Mouse (Mus musculus): ENCODE results near the gene Cdv3. TPM values are rescaled to one million over a fixed set of nuclear protein-coding genes. Genes with fewer than 3 reads are reported as not detected.

Cdv3 gene
- 246 TPM for polyA plus RNA-seq (2014; fragmentation: Illumina TruSeq; extraction: RNeasy Lipid Tissue Mini Kit (QIAGEN cat#74804))

DNA sequence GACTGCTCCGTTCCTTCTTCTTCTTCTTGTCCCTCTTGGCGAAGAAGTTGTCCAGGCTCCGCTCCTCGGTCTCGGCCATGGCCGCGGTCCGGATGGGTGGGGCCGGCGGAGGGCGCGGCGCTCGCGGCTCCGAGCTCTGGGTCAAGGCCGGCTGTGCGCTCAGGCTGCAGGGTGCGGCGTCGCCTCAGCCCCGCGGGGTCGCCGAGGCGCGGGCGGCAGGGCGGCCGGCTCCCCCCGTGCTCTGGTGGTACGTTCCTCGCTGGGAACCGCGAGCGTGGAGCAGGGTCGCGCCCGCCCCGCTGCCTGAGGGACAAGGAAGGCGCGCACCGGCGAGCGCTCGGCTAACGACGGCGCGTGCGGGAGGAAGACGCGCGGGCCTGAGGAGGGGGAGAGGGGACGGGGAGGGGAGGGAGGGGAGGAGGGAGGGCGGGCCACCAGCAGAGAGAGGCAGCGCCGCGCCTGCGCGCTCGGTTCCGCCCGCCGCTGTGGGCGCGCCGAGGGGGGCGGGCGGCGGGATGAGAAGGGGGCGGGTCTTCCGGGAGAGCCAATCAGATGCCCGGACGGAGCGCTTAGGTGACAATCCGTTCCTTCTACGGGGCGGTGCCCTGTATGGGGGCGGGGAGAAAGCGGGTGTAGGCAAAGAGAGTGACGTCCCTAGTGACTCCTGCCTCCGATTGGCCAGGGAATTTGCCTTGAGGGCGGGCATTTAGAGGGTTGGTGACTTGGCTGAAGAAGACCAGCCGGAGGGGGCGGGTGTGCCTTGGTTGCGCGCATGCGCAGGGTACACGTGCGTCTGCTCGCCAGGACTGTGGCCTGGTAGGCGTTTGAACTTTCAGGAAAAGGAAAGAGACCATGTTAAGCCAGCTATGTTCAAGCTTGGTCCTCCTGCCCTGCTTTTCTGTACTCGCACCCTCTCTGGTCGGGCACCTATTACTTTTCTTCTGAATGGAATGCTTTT is at the start of gene Cdv3:
Gene Cdv3 (minus strand): TSS at position 551 of the 958 bp plus-strand sequence.

DNA sequence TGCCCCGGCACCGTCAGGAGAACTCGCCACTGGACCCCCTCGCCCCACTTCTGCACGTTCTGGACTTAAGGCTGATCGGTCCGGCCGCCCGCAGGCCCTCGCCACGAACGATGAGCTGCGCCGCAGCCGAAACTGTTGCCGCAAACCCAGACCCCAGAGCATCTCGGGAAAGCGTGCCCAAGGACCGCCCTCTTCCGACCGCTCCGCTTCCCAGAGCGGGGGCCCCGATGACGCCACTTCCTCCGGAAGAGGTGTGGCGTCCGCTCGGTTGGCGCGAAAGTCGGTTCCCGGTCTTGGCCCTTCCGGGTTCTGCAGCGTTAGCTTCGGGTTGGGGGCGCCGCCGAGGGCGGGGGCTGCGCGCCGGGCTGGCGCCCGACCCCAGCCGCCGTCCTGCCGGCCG is 60.7 kb downstream of the Cdv3 start, which contains the start of the genes 1300017J02Rik and Topbp1:
Gene 1300017J02Rik (minus strand): TSS at position 156 of the 400 bp plus-strand sequence.
Gene Topbp1 (plus strand): TSS at position 289 of the 400 bp plus-strand sequence.

Other genes with a start within 250 kb of the Cdv3 start
- 11.1 TPM for gene Srprb, start 163.7 kb downstream of the Cdv3 start, polyA plus RNA-seq (2014; fragmentation: Illumina TruSeq; extraction: RNeasy Lipid Tissue Mini Kit (QIAGEN cat#74804))
- gene Gm20425, start 135.5 kb downstream of the Cdv3 start, polyA plus RNA-seq (2014; fragmentation: Illumina TruSeq; extraction: RNeasy Lipid Tissue Mini Kit (QIAGEN cat#74804)): 6.6 TPM
- 146 TPM for gene Trf, start 135.4 kb downstream of the Cdv3 start, polyA plus RNA-seq (2014; fragmentation: Illumina TruSeq; extraction: RNeasy Lipid Tissue Mini Kit (QIAGEN cat#74804))
- gene 1300017J02Rik, start 60.8 kb downstream of the Cdv3 start, polyA plus RNA-seq (2014; fragmentation: Illumina TruSeq; extraction: RNeasy Lipid Tissue Mini Kit (QIAGEN cat#74804)): not detected
- 52.4 TPM for gene Topbp1, start 60.6 kb downstream of the Cdv3 start, polyA plus RNA-seq (2014; fragmentation: Illumina TruSeq; extraction: RNeasy Lipid Tissue Mini Kit (QIAGEN cat#74804))
- gene Bfsp2, start 114.6 kb upstream of the Cdv3 start, polyA plus RNA-seq (2014; fragmentation: Illumina TruSeq; extraction: RNeasy Lipid Tissue Mini Kit (QIAGEN cat#74804)): not detected